Mouse (Mus musculus): ENCODE measurements around the gene Kap. TPM values are rescaled to one million over a fixed set of nuclear protein-coding genes. Genes with fewer than 3 reads are reported as not detected.
A peak's percentile ranks its signal among the peaks of the same experiment; 100 is the strongest.
"Not testable (repeated sequence)": the region's sequence is repeated elsewhere in the genome, so short reads cannot be mapped to it uniquely, and the experiment has no call there.

Gene Kap
- polyA plus RNA-seq, 1 experiment from 2014 or later, result not detected

GRCm38 (mm10) chr6:133868381-133868780, 14.8 kb upstream of the Kap start:
- no peaks in the 10 kb centered on the region for H3K9me3 ChIP-seq (ENCODE audit: control insufficient read depth, low read length)
- DNase-seq (ENCODE audit: low spot score) (no peak), ATAC-seq (ENCODE audit: low FRiP score, low TSS enrichment) (no peak)
- H3K27ac ChIP-seq (replicated peaks), result no peak overlapping the region
- no peak overlapping the region for H3K4me3 ChIP-seq (ENCODE audit: low read depth, low read length)
- no peaks in the 10 kb centered on the region for H3K4me1 ChIP-seq (replicated peaks; ENCODE audit: control insufficient read depth, insufficient read depth)
- no peaks in the 10 kb centered on the region for H3K27me3 ChIP-seq (ENCODE audit: control insufficient read depth, insufficient read depth, low read length)
- no peak overlapping the region for H3K9ac ChIP-seq (ENCODE audit: low read length)
- TF ChIP-seq CTCF (IDR thresholded peaks at IDR 0.05; ENCODE audit: low read depth), result no peak
- no peak for TF ChIP-seq EP300 (optimal IDR thresholded peaks at IDR 0.05)
- H3K36me3 ChIP-seq (ENCODE audit: control insufficient read depth, insufficient read depth, low read length), result no peaks in the 10 kb centered on the region
- H3K4me2 ChIP-seq (replicated peaks; ENCODE audit: low read depth), result no peak overlapping the region
- 74% methylated on average over 1 of the region's 1 CpGs for WGBS

GRCm38 (mm10) chr6:133855871-133856270, 2.3 kb upstream of the Kap start:
- Histone ChIP-seq H3K36me3 (ENCODE audit: control insufficient read depth, insufficient read depth, low read length) (no peaks in the 10 kb centered on the region), H3K27me3 (ENCODE audit: control insufficient read depth, insufficient read depth, low read length) (no peaks in the 10 kb centered on the region), H3K9ac (ENCODE audit: low read length) (no peak overlapping the region), H3K4me2 (replicated peaks; ENCODE audit: low read depth) (no peak overlapping the region), H3K27ac (replicated peaks) (no peak overlapping the region), H3K9me3 (ENCODE audit: control insufficient read depth, low read length) (no peaks in the 10 kb centered on the region), H3K4me1 (replicated peaks; ENCODE audit: control insufficient read depth, insufficient read depth) (no peaks in the 10 kb centered on the region), H3K4me3 (ENCODE audit: low read depth, low read length) (no peak overlapping the region)
- TF ChIP-seq EP300 (optimal IDR thresholded peaks at IDR 0.05) (no peak), CTCF (IDR thresholded peaks at IDR 0.05; ENCODE audit: low read depth) (no peak)
- no peak for DNase-seq (ENCODE audit: low spot score)
- WGBS, result 69% methylated on average over 2 of the region's 2 CpGs
- no peak for ATAC-seq (ENCODE audit: low FRiP score, low TSS enrichment)

GRCm38 (mm10) chr6:133849359-133849758, 4.2 kb downstream of the Kap start:
- Histone ChIP-seq H3K9me3 (ENCODE audit: control insufficient read depth, low read length) (no peaks in the 10 kb centered on the region), H3K4me3 (ENCODE audit: low read depth, low read length) (no peak overlapping the region), H3K27me3 (ENCODE audit: control insufficient read depth, insufficient read depth, low read length) (no peaks in the 10 kb centered on the region), H3K4me1 (replicated peaks; ENCODE audit: control insufficient read depth, insufficient read depth) (no peaks in the 10 kb centered on the region), H3K4me2 (replicated peaks; ENCODE audit: low read depth) (no peak overlapping the region), H3K36me3 (ENCODE audit: control insufficient read depth, insufficient read depth, low read length) (no peaks in the 10 kb centered on the region), H3K27ac (replicated peaks) (no peak overlapping the region), H3K9ac (ENCODE audit: low read length) (no peak overlapping the region)
- DNase-seq (ENCODE audit: low spot score), result no peak
- ATAC-seq (ENCODE audit: low FRiP score, low TSS enrichment), result no peak
- TF ChIP-seq EP300 (optimal IDR thresholded peaks at IDR 0.05) (no peak), CTCF (IDR thresholded peaks at IDR 0.05; ENCODE audit: low read depth) (no peak)
- 62% methylated on average over 2 of the region's 2 CpGs for WGBS

- not testable (repeated sequence) for H3K4me3 ChIP-seq (ENCODE audit: low read depth, low read length); H3K36me3 ChIP-seq (ENCODE audit: control insufficient read depth, insufficient read depth, low read length); H3K9me3 ChIP-seq (ENCODE audit: control insufficient read depth, low read length); H3K27me3 ChIP-seq (ENCODE audit: control insufficient read depth, insufficient read depth, low read length); DNase-seq (ENCODE audit: low spot score); H3K4me2 ChIP-seq (replicated peaks; ENCODE audit: low read depth); ATAC-seq (ENCODE audit: low FRiP score, low TSS enrichment); H3K4me1 ChIP-seq (replicated peaks; ENCODE audit: control insufficient read depth, insufficient read depth); H3K9ac ChIP-seq (ENCODE audit: low read length); H3K27ac ChIP-seq (replicated peaks)
- 78% methylated on average over 6 of the region's 6 CpGs for WGBS
Measured at GRCm38 (mm10) chr6:133848861-133849260, 4.7 kb downstream of the Kap start.

GRCm38 (mm10) chr6:133838296-133838995, 15.1 kb downstream of the Kap start:
- H3K4me2 ChIP-seq (replicated peaks; ENCODE audit: low read depth); H3K27ac ChIP-seq (replicated peaks); H3K4me3 ChIP-seq (ENCODE audit: low read depth, low read length); H3K36me3 ChIP-seq (ENCODE audit: control insufficient read depth, insufficient read depth, low read length); DNase-seq (ENCODE audit: low spot score); H3K27me3 ChIP-seq (ENCODE audit: control insufficient read depth, insufficient read depth, low read length); H3K9me3 ChIP-seq (ENCODE audit: control insufficient read depth, low read length); ATAC-seq (ENCODE audit: low FRiP score, low TSS enrichment); H3K4me1 ChIP-seq (replicated peaks; ENCODE audit: control insufficient read depth, insufficient read depth); H3K9ac ChIP-seq (ENCODE audit: low read length): not testable (repeated sequence)
- WGBS, result 84% methylated on average over 29 of the region's 29 CpGs

- WGBS, result 55% methylated on average over 1 of the region's 1 CpGs
- peak; percentile 14 for DNase-seq (ENCODE audit: low spot score)
- no peak for ATAC-seq (ENCODE audit: low FRiP score, low TSS enrichment)
Measured at GRCm38 (mm10) chr6:133812342-133812741, 41.2 kb downstream of the Kap start.

More at GRCm38 (mm10) chr6:133812342-133812741, 41.2 kb downstream of the Kap start:
- H3K4me3 ChIP-seq (ENCODE audit: low read depth, low read length), result no peak overlapping the region
- no peak overlapping the region for H3K4me2 ChIP-seq (replicated peaks; ENCODE audit: low read depth)
- no peak overlapping the region for H3K9ac ChIP-seq (ENCODE audit: low read length)
- H3K36me3 ChIP-seq (ENCODE audit: control insufficient read depth, insufficient read depth, low read length), result no peaks in the 10 kb centered on the region
- no peaks in the 10 kb centered on the region for H3K9me3 ChIP-seq (ENCODE audit: control insufficient read depth, low read length)
- no peak overlapping the region for H3K27ac ChIP-seq (replicated peaks)
- no peaks in the 10 kb centered on the region for H3K4me1 ChIP-seq (replicated peaks; ENCODE audit: control insufficient read depth, insufficient read depth)
- TF ChIP-seq CTCF (IDR thresholded peaks at IDR 0.05; ENCODE audit: low read depth), result peak; percentile 58
- TF ChIP-seq EP300 (optimal IDR thresholded peaks at IDR 0.05), result no peak
- H3K27me3 ChIP-seq (ENCODE audit: control insufficient read depth, insufficient read depth, low read length), result no peaks in the 10 kb centered on the region

Other genes starting within 250 kb of the Kap start
- gene Etv6, start 181.9 kb upstream of the Kap start, polyA plus RNA-seq (2015; fragmentation: Nextera tagmentation; extraction: Ambion mirVana), result 5.9 and 7.6 TPM in 2 replicates

Measured in stomach, postnatal 0 days (tissue).